Mouse (Mus musculus) natural killer cell, adult 2 months (primary cell): Measurements from ENCODE around the gene Srsf3.

Source experiments
- DNase-seq, 2 experiments: peaks; one replicate each; pipeline ENCODE4 v3.0.0; 2022; ENCODE audit warnings: low spot score in 2 of 2

The Srsf3 gene

GRCm38 (mm10) chr17:29086916-29087315 lies 54.5 kb downstream of the Srsf3 start:
- no peak for DNase-seq

- DNase-seq: no peak
These were observed 58.3 kb downstream of the Srsf3 start, which contains the start of gene Cdkn1a for GRCm38 (mm10) chr17:29090776-29091175. Gene Cdkn1a, plus strand, starts transcription at chr17:29090976.

GRCm38 (mm10) chr17:29091348-29091944 lies 59.0 kb downstream of the Srsf3 start:
- DNase-seq: no peak

- DNase-seq: no peak
These were observed 60.1 kb downstream of the Srsf3 start for GRCm38 (mm10) chr17:29092497-29092896.
